Mouse (Mus musculus): Measurements from ENCODE around the gene Csnk2b. TPM values are rescaled to one million over a fixed set of nuclear protein-coding genes. Genes with fewer than 3 reads are reported as not detected.
"Not testable (repeated sequence)": the region's sequence is repeated elsewhere in the genome, so short reads cannot be mapped to it uniquely, and the experiment has no call there.

The Csnk2b gene
- polyA plus RNA-seq, 1 experiment from 2014 or later, result 270 TPM

DNA sequence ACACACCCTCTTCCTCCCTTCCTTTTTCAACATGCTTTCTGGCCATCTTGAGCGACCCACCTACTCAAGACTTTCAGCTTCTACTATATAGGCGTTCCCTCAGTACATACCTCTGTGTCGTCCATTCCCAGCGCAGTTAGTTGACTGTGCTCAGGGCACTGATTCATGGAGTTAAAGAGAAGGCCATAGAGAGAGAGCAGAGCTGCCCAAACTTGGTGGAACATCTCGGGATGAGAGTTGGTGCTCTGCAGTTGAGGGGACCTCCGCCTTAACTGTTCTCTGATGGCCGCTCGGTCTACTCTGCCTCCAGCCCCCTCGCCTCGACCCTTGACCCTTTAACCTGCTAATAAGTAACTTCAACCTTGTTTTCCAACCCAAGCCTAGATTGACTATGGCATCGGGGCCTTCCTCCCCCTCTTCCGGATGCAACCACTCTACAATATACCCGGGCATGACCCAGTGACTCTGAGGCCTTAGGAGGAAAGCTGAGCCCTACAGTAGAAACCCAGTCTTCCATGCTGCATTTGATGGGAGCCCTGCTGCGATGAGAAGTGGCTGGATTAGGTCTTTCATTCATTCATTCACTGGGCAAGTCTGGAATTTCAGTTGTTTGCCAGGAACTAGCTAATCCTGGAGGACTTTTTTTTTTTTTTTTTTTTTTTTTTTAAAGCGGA, 9.8 kb upstream of the Csnk2b start, which contains the start of gene Apom:
Gene Apom (minus strand): TSS at position 551 of the 674 bp plus-strand sequence.
- Histone ChIP-seq H3K4me1 (replicated peaks) (peaks cover 23% of the 10 kb centered on the region), H3K9me3 (no peaks in the 10 kb centered on the region), H3K4me2 (no peak within 1 kb of the TSS), H3K27me3 (no peaks in the 10 kb centered on the region), H3K27ac (no peak within 1 kb of the TSS), H3K4me3 (replicated peaks) (no peak within 1 kb of the TSS), H3K36me3 (peaks cover 24% of the 10 kb centered on the region), H3K9ac (replicated peaks) (no peak within 1 kb of the TSS)
- WGBS, result 85% methylated on average over 15 of the region's 15 CpGs
- no peak for ATAC-seq (ENCODE audit: insufficient number of reproducible peaks, insufficient read depth, low FRiP score, low TSS enrichment, low read depth)

DNA sequence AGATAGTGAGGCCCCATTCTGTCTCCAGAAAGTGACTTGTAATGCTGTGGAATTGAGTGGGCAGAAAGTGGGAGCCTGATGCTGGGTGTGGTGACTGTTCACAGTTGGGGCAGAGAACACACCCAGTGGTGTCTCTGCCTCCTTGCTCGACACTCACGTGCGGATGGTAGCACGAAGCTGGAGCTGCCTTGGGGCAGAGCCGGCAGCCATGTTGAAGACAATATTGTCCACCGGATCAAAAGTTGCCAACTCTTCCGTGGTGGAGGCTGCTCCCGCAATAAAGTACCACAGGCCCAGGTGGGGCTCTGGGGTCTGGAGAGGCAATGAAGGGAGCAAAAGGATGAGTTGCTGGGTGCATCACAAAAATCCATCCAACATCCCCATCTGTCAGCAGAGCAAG, 9.2 kb upstream of the Csnk2b start:
- no peak overlapping the region for H3K4me2 ChIP-seq
- no peaks in the 10 kb centered on the region for H3K27me3 ChIP-seq
- no peak for ATAC-seq (ENCODE audit: insufficient number of reproducible peaks, insufficient read depth, low FRiP score, low TSS enrichment, low read depth)
- H3K9me3 ChIP-seq, result no peaks in the 10 kb centered on the region
- no peak overlapping the region for H3K4me3 ChIP-seq (replicated peaks)
- H3K4me1 ChIP-seq (replicated peaks), result peaks cover 19% of the 10 kb centered on the region
- peaks cover 24% of the 10 kb centered on the region for H3K36me3 ChIP-seq
- 93% methylated on average over 8 of the region's 8 CpGs for WGBS
- no peak overlapping the region for H3K27ac ChIP-seq
- no peak overlapping the region for H3K9ac ChIP-seq (replicated peaks)

DNA sequence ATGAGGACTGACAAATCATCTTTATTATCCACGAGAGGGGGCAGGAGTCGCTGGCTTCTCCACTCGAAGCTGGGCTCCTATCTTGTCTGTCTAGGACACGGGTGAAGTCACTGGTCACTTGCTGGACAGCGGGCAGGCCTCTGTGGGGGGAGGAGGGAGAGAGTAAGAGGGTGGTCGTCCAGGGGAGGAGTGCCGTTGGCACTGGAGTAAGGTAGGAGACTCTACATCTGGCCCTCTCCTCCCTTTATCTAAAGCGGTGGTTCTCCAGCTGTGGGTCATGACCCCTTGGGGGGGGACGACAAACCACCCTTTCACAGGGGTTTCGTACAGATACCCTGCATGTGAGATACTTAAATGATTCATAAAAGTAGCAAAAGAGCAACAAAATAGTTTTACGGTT, 7.1 kb upstream of the Csnk2b start:
- Histone ChIP-seq H3K27ac (no peak overlapping the region), H3K9me3 (no peaks in the 10 kb centered on the region), H3K9ac (replicated peaks) (peak overlapping the region; percentile 18; the same call in 1 of the 2 replicates), H3K4me3 (replicated peaks) (no peak overlapping the region), H3K36me3 (peaks cover 34% of the 10 kb centered on the region), H3K4me2 (no peak overlapping the region), H3K27me3 (no peaks in the 10 kb centered on the region), H3K4me1 (replicated peaks) (peaks cover 29% of the 10 kb centered on the region)
- ATAC-seq (ENCODE audit: insufficient number of reproducible peaks, insufficient read depth, low FRiP score, low TSS enrichment, low read depth), result no peak
- 71% methylated on average over 11 of the region's 11 CpGs for WGBS

DNA sequence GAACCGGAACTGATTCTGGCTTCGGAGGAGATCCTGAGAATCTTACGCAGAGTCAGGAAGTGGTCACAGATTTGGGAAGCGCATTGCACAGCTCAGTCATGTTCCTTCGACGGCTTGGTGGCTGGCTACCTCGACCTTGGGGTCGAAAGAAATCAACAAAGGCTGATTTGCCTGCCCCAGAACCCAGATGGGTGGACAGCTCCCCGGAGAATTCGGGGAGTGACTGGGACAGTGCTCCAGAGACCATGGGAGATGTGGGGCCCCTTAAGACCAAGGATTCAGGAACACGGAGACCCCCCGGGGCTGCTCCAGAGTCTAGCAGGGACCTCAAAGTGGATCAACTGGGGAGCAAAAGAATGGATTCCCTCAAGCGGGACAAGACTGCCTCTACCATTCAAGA, 5.2 kb upstream of the Csnk2b start:
- Histone ChIP-seq H3K4me1 (replicated peaks) (peaks cover 32% of the 10 kb centered on the region), H3K4me2 (peak overlapping the region; percentile 82), H3K36me3 (peaks cover 45% of the 10 kb centered on the region), H3K9ac (replicated peaks) (peak overlapping the region; percentile 82), H3K27me3 (no peaks in the 10 kb centered on the region), H3K4me3 (replicated peaks) (peak overlapping the region; percentile 70), H3K9me3 (no peaks in the 10 kb centered on the region), H3K27ac (peak overlapping the region; percentile 85; the same call in 1 of the 2 replicates)
- 78% methylated on average over 13 of the region's 13 CpGs for WGBS
- ATAC-seq (ENCODE audit: insufficient number of reproducible peaks, insufficient read depth, low FRiP score, low TSS enrichment, low read depth), result no peak

DNA sequence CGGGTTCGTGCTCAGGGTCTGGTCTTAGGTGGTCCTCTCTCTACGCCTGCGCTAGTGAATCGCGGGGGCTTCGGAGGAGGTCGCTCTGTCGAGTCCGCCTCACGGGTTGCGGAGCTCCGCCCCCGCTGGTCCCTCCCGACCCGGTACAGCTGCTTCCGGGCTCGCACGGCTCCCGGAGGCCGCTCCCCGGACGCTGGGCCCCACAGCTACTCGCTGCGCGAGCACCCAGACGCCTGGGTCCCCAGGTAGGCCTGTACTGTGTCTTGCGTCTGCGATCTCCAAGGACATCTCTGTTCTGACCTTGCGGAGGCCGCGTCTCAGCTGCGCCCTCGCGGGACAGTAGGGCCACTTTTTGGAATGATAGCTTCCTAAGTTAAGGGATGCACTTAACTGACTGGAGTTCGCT, 4.4 kb upstream of the Csnk2b start, which contains the start of gene D17H6S53E:
Gene D17H6S53E (plus strand): TSS at position 168 of the 406 bp plus-strand sequence.
- H3K4me3 ChIP-seq (replicated peaks), result peak within 1 kb of the TSS; percentile 70
- peak within 1 kb of the TSS; percentile 82 for H3K9ac ChIP-seq (replicated peaks)
- peaks cover 45% of the 10 kb centered on the region for H3K36me3 ChIP-seq
- peaks cover 33% of the 10 kb centered on the region for H3K4me1 ChIP-seq (replicated peaks)
- peak; percentile 21; the same call in 1 of the 2 replicates for ATAC-seq (ENCODE audit: insufficient number of reproducible peaks, insufficient read depth, low FRiP score, low TSS enrichment, low read depth)
- H3K27me3 ChIP-seq, result no peaks in the 10 kb centered on the region
- whole genome bisulfite sequencing, result under 1% methylated on average over 36 of the region's 36 CpGs
- no peaks in the 10 kb centered on the region for H3K9me3 ChIP-seq
- peak within 1 kb of the TSS; percentile 82 for H3K4me2 ChIP-seq
- peak within 1 kb of the TSS; percentile 85 for H3K27ac ChIP-seq

DNA sequence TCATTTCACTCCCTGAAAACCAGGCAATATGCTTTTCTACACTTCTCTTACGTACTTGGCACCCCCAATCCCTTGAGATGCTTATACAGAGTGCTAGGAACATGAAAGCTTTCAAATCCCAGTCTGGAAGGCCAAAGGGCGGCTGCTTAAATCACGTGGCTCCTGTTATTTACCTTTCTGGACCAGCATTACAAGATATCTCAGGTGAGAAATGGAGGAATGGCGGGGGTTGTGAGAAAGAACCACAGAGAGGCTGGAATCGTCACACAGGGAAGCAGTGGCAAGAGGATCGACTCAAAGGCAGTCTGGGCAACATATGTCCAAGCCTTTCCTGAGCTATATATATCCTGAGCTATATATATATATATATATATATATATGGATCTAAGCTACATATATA, 3.7 kb upstream of the Csnk2b start:
- 27% methylated on average over 6 of the region's 6 CpGs for WGBS
- ATAC-seq (ENCODE audit: insufficient number of reproducible peaks, insufficient read depth, low FRiP score, low TSS enrichment, low read depth), result no peak
- peaks cover 33% of the 10 kb centered on the region for H3K4me1 ChIP-seq (replicated peaks)

DNA sequence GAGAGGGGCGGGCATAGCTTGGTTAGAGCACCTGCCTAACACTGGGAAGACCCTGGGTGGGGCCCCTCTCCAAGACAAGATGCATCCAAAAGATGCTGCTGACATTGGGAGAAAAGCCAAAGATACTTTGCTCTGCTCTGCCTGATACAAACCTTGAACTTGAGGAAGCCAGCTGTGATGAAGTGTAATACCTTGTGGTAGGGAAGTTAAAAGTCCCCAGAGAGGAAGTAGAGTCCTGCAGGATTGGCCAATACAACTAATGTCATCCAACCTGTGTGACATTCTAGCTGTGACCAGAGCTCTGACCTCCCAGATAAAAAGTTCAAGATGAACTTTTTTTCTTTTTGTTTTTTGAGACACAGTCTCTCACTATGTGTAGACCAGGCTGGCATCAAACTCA, 3.2 kb upstream of the Csnk2b start:
- H3K4me2 ChIP-seq, result no peak overlapping the region
- 87% methylated on average over 1 of the region's 1 CpGs for WGBS

More for the DNA sequence above, 3.7 kb upstream of the Csnk2b start:
- no peaks in the 10 kb centered on the region for H3K9me3 ChIP-seq
- peak overlapping the region; percentile 82 for H3K9ac ChIP-seq (replicated peaks)
- peak overlapping the region; percentile 82 for H3K4me2 ChIP-seq
- peak overlapping the region; percentile 70 for H3K4me3 ChIP-seq (replicated peaks)
- peaks cover 45% of the 10 kb centered on the region for H3K36me3 ChIP-seq
- peak overlapping the region; percentile 64; the same call in 1 of the 2 replicates for H3K27ac ChIP-seq
- no peaks in the 10 kb centered on the region for H3K27me3 ChIP-seq

DNA sequence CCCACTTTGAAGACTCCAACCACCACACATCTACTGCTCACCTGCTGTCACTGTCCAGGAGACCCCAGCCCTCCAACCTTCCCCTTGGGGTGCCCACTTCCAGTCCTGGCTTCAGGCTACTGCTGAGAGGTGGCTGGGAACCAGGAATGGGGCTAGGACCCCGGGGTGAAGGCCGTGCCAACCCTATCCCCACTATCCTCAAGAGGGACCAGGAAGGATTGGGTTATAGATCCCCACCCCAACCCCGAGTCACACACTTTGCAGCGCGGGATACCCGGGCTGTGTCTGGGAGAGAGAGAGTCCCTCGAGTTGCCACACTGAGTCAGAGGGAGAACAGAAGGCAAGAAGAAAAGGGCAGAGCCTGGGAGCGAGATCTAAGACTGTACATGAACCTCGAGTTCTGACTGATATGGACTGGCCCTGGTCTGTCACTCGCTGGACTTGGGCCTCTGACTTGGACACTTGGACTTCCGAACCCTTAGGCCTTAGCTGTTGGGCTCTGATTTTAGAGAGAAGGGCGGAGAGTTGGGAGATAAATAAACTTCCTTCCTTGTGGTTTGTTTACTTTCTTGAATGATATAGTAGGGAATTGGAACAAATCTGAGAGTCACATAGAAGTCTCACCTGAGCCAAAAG, 2.5 kb upstream of the Csnk2b start:
- H3K4me3 ChIP-seq (replicated peaks); H3K27me3 ChIP-seq; H3K4me2 ChIP-seq; H3K9me3 ChIP-seq; H3K27ac ChIP-seq; H3K9ac ChIP-seq (replicated peaks); ATAC-seq (ENCODE audit: insufficient number of reproducible peaks, insufficient read depth, low FRiP score, low TSS enrichment, low read depth): not testable (repeated sequence)
- Histone ChIP-seq H3K36me3 (peaks cover 40% of the 10 kb centered on the region), H3K4me1 (replicated peaks) (peaks cover 43% of the 10 kb centered on the region)
- WGBS, result 92% methylated on average over 12 of the region's 12 CpGs

More for the DNA sequence above, 3.2 kb upstream of the Csnk2b start:
- peaks cover 43% of the 10 kb centered on the region for H3K36me3 ChIP-seq
- H3K9ac ChIP-seq (replicated peaks), result no peak overlapping the region
- peak overlapping the region; percentile 70; the same call in 1 of the 2 replicates for H3K4me3 ChIP-seq (replicated peaks)
- ATAC-seq (ENCODE audit: insufficient number of reproducible peaks, insufficient read depth, low FRiP score, low TSS enrichment, low read depth), result no peak
- no peaks in the 10 kb centered on the region for H3K9me3 ChIP-seq
- H3K4me1 ChIP-seq (replicated peaks), result peaks cover 37% of the 10 kb centered on the region
- H3K27ac ChIP-seq, result peak overlapping the region; percentile 64; the same call in 1 of the 2 replicates
- no peaks in the 10 kb centered on the region for H3K27me3 ChIP-seq

DNA sequence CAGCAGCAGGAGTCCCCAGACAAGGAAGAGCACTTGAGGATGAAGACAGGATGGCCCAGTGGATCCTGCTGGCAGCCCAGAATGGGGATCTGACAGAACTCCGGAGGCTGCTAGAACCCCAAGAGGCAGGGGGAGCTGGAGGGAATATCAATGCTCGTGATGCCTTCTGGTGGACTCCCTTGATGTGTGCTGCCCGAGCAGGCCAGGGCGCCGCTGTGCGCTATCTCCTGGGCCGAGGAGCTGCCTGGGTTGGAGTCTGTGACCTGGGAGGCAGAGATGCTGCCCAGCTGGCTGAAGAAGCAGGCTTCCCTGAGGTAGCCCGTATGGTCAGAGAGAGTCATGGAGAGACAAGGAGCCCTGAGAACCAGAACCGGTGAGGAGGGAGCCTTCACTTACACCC, 1.4 kb upstream of the Csnk2b start:
- WGBS, result 95% methylated on average over 9 of the region's 9 CpGs
- H3K27me3 ChIP-seq; H3K9ac ChIP-seq (replicated peaks); H3K4me3 ChIP-seq (replicated peaks); H3K4me2 ChIP-seq; H3K9me3 ChIP-seq; H3K27ac ChIP-seq; ATAC-seq (ENCODE audit: insufficient number of reproducible peaks, insufficient read depth, low FRiP score, low TSS enrichment, low read depth): not testable (repeated sequence)
- peaks cover 41% of the 10 kb centered on the region for H3K36me3 ChIP-seq
- H3K4me1 ChIP-seq (replicated peaks), result peaks cover 39% of the 10 kb centered on the region

DNA sequence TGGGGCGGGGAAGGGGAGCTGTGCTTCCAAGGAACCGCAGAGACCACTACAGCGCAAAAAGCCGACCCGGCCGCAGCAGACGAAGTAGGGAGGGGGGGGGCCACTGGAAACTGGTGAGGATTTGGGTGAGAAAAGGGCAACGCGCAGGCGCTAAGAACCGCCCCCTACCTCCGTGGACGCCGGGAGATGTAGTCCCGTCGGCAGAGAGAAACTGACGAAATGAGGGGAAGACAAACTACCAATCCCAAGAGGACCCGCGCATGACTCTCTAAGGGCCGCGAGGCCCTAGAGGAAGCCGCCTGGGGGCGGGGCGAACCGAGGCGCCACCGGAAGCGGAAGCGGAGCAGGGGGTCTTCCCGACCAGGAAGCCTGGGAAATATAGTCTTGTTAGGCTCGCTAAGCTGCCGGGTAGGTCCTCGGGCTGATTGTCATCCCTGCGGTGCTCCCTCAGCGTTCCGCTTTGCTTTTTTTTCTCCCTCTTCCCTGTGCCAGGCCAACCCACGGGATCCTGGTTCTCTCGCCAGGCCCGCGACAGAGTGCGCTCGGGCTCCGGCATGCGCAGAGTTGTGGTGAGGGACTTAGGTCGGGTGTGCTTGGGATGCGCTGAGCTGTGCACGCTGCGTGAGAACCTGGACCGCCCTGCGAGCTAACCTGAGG, 582 bp downstream of the Csnk2b start, which contains the start of gene Gpank1:
Gene Gpank1 (plus strand): TSS at position 313 of the 657 bp plus-strand sequence.
- Histone ChIP-seq H3K27ac (peak within 1 kb of the TSS; percentile 92), H3K9me3 (no peaks in the 10 kb centered on the region), H3K4me1 (replicated peaks) (peaks cover 24% of the 10 kb centered on the region), H3K9ac (replicated peaks) (peak within 1 kb of the TSS; percentile 95), H3K36me3 (peaks cover 52% of the 10 kb centered on the region), H3K4me2 (peak within 1 kb of the TSS; percentile 96), H3K27me3 (no peaks in the 10 kb centered on the region), H3K4me3 (replicated peaks) (peak within 1 kb of the TSS; percentile 95)
- peak; percentile 96 for ATAC-seq (ENCODE audit: insufficient number of reproducible peaks, insufficient read depth, low FRiP score, low TSS enrichment, low read depth)
- under 1% methylated on average over 50 of the region's 50 CpGs for WGBS

DNA sequence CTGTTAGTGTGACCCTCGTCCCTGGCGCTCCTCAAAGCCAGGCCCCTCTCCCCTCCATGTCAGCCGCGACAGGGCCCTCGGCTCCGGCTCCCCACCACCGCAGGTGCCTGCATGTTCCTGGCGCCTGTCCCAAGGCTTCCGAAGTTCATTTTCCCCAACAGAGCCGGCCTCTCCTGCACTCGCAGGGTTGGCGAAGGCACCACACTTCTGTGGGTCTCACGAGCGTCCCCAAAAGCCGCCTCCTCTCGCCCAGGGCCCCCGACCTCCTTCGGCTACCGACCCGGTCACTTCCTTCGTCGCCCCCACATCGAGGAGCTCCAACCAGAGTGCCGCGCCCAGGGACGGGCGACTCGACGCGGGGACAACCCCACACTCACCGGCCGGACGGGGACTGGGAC, 1.1 kb downstream of the Csnk2b start:
- peak overlapping the region; percentile 60; the same call in 1 of the 2 replicates for H3K27ac ChIP-seq
- no peak for ATAC-seq (ENCODE audit: insufficient number of reproducible peaks, insufficient read depth, low FRiP score, low TSS enrichment, low read depth)
- H3K27me3 ChIP-seq, result no peaks in the 10 kb centered on the region
- H3K4me1 ChIP-seq (replicated peaks), result peaks cover 24% of the 10 kb centered on the region
- H3K4me3 ChIP-seq (replicated peaks), result peak overlapping the region; percentile 95
- H3K9me3 ChIP-seq, result no peaks in the 10 kb centered on the region
- peak overlapping the region; percentile 96 for H3K4me2 ChIP-seq
- H3K36me3 ChIP-seq, result peaks cover 57% of the 10 kb centered on the region
- H3K9ac ChIP-seq (replicated peaks), result peak overlapping the region; percentile 95
- WGBS, result under 1% methylated on average over 33 of the region's 33 CpGs

Data from limb, embryonic 12.5 days (tissue).